Mouse (Mus musculus): ENCODE results near the gene Grid2. TPM values are rescaled to one million over a fixed set of nuclear protein-coding genes. Genes with fewer than 3 reads are reported as not detected.

Grid2 gene
- total RNA-seq, 2 experiments from 2014 or later: 17.2 to 22.0 TPM

DNA sequence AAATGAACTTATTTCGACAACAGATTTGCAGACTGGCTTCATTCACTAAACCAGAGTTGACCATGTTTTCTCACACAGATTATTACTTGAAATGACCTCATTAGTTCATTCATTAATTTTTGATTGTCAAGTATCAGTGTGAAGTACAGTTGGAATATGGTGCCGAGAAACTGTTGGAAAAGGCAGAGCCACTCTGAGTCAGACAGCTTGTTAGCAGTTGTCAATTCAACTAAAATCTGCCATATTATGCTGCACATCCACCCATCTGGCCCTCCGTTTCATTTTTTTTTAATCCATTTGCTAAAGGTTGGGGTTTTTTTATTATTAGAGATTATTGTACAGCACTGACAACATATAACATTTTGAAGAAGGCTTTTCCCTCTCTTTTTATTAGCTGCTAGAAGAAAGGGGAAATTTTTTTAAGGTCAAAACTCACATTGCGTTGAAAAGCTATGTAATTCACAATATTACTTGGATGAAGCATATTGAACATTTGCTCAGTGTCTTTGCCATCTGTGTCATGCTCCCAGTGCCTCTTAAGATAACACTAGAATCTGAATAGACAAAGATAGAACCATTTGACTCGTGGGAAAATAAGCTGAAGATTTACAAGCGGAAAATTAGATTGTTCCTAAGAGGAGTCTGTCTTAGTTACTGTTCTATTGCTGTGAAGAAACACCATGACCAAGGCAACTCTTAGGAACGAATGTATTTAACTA, 1333.0 kb downstream of the Grid2 start:
- DNase-seq (ENCODE audit: low spot score in 2 of 2): peak in 1 of 2 experiments; percentile 70

DNA sequence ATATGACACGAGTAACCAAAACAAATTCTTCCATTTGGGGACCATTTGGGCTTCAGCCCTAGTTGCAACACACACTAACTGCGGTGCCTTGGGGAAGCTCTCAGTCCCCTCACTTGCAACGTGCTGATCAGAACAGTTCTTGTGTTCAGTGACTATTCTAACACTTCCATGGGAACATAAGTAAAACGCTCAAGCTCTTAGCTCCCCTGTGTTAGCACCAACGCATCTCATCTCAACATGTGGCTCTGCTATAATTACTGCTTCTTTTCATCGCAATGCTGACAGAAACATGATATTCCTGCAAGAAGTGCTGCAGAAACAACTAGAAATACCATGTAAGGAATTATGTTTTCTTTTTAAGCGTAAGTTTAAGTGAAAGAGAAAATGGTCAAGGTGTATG, 1340.6 kb downstream of the Grid2 start:
- DNase-seq (ENCODE audit: low spot score in 2 of 2): no peak

DNA sequence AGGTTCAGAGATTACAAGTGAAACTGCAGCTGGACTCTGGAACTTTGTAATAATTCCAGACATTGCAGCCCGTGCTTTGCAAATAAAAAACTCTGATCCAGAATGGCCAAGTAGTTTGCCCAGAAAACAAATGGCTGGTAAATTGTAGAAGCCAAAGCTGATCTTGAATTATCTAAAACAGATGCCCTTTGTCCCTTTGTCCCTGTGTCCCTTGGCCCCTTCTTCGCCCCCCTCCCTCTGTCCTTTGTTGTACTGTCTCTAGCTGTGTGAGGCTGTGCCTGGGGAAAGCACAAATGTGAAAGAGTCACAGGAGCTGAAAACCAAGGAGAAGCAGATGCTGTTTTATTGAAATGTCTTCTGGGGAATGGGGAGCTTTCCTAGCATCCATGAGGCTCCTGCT, 1341.2 kb downstream of the Grid2 start:
- no peak for DNase-seq (ENCODE audit: low spot score in 2 of 2)

DNA sequence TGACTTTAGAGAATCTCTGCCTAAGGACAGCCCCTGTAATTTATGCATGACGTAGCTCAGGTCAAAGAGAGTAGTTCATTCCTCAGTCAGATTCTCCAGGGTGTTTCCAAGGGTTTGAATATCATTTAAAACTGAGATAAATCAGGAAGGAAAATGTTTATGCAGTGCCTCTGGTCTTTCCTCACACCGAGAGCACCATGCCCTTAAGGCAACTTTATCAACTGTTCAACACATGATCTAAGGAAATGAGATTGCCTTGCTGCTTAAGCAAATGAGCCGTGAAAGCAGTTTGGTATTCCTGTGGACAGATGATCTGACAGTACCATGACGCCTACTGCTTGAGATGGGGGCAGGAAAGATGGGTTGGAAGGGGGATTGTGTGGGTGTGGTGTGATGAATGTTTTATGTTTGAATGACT, 1342.5 kb downstream of the Grid2 start:
- peak in 1 of 2 experiments; percentile 49 for DNase-seq (ENCODE audit: low spot score in 2 of 2)

DNA sequence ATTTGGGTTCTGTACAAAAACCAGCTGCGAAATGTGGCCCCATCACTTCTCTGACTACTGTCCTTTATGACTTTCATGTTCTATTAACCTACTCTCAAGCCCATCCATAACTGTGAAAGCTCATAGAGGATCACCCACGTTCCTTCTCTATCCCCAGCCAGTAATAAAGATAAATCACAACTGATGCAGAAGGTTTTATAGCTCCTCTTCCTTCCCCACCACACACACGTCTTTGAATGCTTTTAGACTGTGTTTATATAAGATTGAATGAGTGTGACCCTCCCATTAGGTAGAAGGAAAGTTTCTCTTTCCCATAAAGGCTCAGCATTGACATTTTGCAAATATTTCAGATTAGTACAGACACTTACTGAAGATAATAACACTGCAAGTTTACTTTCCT, 1350.1 kb downstream of the Grid2 start:
- no peak for DNase-seq (ENCODE audit: low spot score in 2 of 2)

DNA sequence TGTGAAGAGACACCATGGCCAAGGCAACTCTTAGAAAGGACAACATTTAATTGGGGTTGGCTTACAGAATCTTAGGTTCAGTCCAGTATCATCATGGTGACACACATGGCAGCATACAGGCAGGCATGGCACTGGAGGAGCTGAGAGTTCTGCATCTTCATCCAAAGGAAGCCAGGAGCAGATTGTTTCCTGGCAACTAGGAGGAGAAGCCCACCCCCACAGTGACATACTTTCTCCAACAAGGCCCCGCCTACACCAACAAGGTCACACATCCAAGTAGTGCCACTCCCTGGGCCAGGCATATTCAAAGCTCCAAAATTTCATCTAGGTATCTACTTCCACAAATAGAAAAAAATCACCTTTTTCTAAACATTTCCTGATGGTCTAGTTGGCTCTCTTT, 1351.4 kb downstream of the Grid2 start:
- no peak for DNase-seq (ENCODE audit: low spot score in 2 of 2)

DNA sequence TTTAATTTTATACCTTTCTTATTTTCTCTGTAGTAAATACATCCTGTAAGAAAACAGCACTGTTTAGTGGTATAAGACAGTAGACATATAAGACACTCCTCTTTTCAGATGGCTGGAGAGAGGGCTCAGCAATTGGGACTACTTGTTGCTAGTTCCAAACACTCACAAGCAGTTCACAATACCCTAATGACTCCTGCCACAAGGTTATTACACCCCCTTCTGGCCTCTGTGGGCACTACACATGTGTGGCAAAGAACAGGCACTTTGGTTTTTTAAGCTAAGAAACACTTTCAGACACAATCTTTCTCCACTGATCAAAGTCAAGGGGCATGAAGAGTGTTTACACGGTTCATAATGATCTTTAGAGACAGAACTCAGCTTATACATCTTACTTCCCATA, 1352.3 kb downstream of the Grid2 start:
- peak in 1 of 2 experiments; percentile 34 for DNase-seq (ENCODE audit: low spot score in 2 of 2)

DNA sequence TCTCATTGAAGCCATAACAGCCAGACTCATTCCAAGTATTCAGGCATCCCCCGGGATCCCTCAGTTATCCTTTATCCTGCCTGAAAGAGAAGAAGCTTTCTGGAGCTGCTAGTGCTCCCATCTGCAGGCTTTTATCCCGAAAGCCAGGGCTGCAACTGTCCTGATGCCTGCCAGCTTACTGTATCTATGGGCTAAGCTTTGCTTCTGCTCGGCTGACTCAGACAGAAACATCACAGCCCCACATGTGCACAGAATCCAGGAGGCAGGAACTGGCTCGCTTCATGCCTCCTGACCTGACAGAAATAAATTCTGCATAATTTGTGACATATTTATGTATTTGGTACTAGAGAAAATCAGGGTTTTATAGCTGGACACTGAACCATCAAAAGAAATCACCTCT, 1361.2 kb downstream of the Grid2 start:
- DNase-seq (ENCODE audit: low spot score in 2 of 2): no peak

DNA sequence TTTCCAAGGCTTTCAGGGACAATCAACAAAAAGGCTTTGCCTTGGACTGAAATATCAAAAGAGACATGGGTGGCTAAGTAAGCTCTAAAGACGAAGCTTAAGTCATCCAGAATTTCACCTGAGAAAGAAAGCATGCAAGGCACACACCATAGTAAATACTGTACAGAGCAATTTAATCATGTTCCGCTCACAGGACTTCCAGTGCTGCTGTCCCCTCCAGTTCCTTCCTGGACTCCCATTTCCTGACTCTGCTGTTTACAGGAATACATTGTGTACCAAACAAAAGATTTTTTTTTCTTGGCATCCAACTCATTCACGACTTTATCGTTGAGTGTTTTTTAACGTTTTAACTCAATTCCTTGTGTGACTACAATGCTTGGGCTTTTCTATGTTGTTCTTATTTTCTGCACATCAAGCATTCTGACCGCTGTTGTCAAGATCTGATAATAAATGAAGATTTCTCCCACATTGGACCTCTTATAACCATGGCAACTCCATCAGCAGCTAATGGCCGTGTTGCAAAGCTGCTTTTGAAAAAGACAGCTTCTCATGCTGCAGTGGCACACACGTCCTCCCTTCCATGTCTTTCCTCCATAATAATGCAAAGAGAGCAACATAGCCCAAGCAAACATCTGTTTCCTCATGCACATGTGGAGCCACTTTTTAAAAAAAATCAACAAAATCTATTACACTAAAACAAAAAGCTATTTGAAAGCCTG, 1361.9 kb downstream of the Grid2 start:
- no peak for DNase-seq (ENCODE audit: low spot score in 2 of 2)

DNA sequence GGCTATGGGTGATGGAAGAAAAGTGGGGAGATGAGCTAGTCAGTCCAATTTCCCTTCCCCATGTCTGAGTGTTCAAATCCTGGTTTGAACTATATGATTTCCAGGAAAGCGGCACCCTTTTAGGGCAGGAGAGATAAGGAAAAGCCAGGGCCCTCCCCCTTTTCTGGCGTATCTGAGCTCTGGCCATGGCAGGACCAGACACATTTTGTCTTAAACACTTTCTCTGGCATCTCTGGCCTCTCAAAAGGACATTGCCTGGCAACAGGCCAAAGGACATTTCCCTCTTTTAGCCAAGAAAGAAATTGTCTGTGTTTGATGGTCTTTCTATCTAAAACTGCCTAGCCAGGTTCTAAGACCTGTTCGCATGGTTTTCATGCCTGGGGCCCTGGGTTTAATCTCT, 1367.7 kb downstream of the Grid2 start:
- no peak for DNase-seq (ENCODE audit: low spot score in 2 of 2)

DNA sequence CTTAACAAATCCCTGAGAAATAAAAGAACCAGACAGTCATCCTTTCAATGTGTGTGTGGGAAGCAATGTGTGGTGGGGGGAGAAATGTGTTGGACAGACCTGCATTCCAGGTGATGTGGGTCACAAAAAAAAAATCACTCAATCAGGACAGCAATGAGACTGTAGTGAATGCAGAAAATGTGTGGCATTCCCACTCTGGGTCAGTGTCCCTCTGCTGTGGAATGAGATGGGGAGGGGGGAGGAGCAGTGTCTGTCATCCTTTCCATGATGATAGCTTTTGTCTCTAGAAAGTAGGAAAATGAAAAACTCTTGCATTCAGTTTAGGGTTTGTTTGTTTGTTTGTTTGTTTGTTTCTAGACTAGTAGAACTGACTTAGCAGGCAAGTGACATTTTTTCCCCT, 1392.0 kb downstream of the Grid2 start:
- no peak for DNase-seq (ENCODE audit: low spot score in 2 of 2)

DNA sequence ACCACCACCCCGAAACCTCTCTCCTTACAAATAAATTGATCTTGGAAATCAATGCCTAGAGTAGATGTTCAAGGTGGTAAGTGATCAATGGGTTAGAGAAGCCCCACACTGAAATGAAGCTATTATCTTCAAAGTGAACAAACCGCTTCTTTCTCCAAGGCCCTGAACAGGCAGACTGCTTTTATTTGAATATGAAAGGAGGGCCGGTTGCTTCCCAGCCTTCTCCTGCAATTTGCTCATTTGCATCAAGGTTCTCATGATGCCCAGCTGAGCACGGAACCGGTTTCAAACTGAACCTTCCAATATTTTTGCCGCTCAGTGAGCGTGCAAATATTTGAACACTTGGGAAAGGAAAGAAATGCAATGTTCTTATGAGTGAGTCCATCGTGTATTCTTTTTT, 1392.5 kb downstream of the Grid2 start:
- no peak for DNase-seq (ENCODE audit: low spot score in 2 of 2)

DNA sequence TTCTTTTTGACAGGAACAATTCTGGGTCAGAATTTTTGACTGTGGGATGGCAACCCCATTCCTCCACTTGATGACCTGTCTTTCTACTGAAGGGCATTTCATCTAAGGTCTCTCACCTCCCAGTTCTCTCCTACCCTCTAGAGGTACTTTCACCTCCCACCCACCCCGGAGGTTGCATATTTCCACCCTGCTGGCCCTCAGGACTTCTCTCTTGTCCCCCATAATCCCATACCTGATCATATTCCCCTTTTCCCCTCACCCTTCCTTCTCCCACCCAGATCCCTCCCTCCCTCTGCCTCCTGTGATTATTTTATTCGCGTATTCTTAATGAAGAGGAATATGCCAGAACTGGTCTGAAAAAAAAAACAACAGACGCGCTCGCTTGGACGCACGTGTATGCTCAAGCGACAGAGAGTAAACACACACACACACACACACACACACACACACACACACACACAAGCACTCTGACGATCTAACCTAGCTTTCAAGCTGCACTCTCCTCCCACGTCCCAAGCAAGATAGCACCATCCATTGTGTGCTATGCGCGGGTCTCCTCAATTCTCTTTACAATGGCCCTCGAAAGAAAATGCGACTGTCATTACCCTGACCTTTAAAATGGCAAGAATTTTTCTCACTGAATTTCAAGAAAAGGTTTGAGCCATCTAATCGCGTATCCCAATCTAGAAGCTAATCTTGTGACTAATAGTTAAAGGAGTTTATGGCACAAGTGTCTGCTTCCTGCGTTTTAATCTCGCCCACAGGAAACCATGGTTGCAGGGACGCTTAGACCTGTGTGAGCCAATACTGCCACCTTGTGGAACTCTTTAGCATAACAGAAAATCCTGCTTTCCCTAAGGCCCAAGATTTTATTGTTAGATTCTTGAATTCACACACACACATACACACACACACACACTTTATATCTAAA, 1393.9 kb downstream of the Grid2 start:
- DNase-seq (ENCODE audit: low spot score in 2 of 2): peak; percentile 64 to 85

DNA sequence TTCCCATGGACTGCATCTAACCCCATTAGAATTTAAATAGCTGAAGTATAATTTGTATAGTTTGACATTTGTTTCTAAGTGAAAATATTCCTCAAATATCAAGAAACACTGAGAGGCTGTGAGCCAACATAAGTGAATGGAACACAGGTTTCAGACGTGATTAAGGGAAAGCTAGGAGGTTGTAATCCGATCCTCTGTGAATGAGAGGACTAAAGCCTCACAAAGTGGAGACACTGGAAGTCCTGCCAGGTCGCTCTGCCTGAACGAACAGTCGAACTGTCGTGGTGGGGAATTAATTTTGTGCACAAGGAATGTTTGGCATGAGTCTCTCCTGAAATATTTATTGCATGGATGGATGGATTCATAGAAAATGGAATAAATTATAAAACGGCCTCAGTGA, 1395.1 kb downstream of the Grid2 start:
- no peak for DNase-seq (ENCODE audit: low spot score in 2 of 2)

DNA sequence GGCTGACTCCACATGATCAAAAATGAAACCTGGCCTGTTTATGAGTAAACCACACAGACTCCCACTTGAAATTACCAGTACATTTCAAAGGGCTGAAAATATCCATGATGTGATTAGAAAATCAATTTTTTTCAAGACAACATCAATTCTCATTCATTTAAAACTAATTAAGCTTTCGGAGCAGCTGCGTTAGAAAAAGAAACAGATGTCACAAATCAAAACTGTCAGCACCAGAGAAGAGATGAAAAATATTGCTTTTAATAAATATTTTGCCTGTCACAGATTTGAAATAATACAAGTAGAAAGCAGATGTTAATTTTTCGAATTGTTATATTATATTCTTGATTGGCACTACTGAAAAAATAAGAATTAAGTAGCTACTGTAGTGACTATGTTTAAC, 1415.3 kb downstream of the Grid2 start:
- peak in 1 of 2 experiments; percentile 53 for DNase-seq (ENCODE audit: low spot score in 2 of 2)

DNA sequence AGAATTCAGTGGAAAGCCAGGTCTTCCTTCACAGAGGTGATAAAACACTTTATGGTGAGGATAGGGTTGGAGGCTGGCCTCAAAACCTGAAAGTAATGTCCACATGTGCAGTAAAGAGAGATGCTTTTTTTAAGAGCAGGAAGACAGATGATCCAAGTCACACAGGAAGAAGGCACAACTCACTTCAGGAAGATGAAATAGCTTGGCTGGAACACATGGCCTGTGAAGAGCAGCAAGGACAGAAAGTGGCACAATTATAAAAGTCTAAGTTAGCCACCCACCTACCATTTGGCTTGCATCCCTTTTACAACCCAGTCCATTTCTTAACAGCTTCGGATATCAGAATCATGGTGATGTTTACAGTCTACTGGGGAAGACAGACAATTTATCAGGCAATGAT, 1423.1 kb downstream of the Grid2 start:
- DNase-seq (ENCODE audit: low spot score in 2 of 2): no peak

DNA sequence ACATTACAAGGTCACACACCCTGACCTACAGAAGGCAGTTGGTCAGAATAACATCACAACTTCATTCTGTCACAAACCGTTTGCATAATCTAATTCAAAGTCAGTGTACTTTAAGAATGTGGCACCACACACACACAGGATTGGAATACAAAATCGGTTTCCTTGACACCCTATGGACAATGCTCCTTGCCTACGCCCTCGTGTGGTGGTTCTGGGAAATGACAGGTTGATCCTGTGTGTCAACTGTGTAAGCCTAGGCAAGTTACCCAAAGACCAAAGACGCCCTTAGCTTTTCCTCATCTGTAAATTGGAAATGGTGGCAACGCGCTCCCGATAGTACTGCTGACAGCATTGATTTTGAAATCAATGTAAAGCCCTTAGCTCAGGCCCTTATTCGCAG, 1428.3 kb downstream of the Grid2 start:
- peak; percentile 31 to 56 for DNase-seq (ENCODE audit: low spot score in 2 of 2)

DNA sequence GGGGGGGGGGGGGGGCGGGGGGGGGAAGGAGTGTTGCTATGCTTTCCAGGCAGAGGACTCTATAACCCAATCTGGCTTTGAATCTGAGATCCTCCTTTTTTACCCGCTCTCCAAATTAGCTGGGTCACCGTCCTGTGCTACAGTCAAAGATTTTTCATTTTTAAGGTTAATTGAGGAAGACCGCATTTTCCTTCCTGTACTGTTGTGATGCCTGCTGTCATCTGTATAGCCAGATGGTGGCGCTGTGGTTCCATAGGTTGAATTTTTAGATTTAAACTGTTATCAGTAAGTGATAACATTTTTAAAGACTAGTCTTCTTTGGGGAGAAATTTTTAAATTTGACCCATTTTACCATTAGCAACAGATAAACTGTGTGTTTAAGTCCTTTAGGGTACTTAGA, 1429.3 kb downstream of the Grid2 start:
- peak; percentile 56 to 70 for DNase-seq (ENCODE audit: low spot score in 2 of 2)

DNA sequence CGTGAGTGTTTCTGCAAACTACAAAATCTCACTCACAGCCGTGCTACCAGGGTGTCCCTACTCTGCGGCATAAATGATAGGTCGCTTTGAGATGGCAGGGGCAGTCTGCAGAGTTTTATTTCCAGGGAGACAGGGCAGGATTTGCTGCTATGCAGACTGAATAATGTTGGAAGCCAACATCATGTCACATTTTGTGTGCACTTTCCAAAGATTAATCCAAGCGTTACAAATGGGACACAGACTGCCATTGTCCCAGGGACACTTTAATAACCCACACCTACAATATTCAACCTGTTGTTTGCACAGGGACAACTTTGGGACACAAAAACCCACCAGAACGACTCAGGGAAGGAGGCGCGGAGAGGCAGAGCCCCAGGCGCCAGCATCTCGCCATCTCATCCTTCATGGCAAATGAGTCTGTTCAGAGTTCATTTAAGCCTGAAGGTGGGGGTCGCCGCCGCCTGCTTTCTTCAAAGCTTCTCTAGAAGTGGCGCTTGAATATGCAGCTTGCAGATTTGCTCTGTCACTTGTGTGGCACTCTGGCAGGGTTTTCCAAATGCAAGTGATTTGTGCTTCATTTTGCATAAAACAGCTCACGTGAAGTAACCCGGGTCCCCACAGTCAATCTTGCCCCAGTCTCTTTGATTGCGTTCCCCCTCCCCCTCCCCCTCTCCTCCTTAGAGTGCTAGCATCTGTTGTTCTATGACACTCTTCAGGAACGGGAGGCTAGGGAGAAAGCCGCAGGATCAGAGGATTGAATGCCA, 1432.7 kb downstream of the Grid2 start:
- no peak for DNase-seq (ENCODE audit: low spot score in 2 of 2)

DNA sequence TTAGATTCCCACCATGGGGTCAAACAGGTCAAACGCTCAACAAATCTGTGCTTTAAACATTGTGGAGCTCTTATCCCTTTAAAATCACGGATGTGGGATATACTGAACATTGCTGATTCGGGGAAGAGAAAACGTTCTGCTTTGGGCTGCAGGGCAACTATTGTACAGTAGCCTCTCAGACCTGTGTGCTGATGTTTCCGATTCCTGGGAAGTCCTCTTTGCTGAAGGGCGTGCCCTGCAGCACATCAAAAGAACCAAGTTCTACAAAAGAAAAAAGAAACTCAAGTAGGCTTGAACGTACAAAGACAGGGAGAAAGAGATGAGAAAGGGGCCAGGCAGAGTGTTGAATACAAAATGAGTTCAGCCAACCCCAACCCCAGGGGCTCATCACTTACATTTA, 1439.0 kb downstream of the Grid2 start:
- no peak for DNase-seq (ENCODE audit: low spot score in 2 of 2)

DNA sequence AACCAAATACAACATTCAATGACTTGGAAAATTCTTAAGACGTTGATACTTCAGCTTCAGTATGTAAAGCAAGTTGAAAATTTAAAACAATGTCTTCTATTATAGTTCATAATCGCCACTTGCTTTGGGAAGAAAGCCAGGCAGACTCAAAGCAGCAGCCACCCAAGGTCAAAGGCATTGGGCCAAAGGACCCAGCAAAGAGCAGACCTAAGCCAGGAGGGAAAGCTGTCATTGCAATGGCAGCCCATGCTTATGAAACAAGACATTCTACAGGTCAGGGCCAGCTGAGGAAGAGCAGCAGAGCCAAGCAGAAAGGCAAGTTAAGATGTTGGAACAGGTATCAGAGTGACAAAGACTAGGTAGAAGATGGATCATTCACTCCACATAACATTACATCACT, 1448.0 kb downstream of the Grid2 start:
- no peak for DNase-seq (ENCODE audit: low spot score in 2 of 2)

All from layer of hippocampus, postnatal 14 days (tissue).